Mouse (Mus musculus): ENCODE data around the gene Mok. TPM values are rescaled to one million over a fixed set of nuclear protein-coding genes. Genes with fewer than 3 reads are reported as not detected.

Mok gene
- polyA plus RNA-seq, 1 experiment from 2014 or later, result 14.2 TPM

- no peak for ATAC-seq (ENCODE audit: low read depth)
These were observed 49.7 kb downstream of the Mok start for GRCm38 (mm10) chr12:110791026-110791425.

GRCm38 (mm10) chr12:110790580-110790979, 50.2 kb downstream of the Mok start:
- ATAC-seq (ENCODE audit: low read depth), result no peak
- 81% methylated on average over 4 of the region's 4 CpGs for WGBS
- H3K36me3 ChIP-seq (ENCODE audit: control insufficient read depth, insufficient read depth, low read length), result no peaks in the 10 kb centered on the region

More at GRCm38 (mm10) chr12:110791026-110791425, 49.7 kb downstream of the Mok start:
- Histone ChIP-seq H3K27ac (ENCODE audit: low read depth, low read length) (no peak overlapping the region), H3K9me3 (ENCODE audit: control insufficient read depth, low read length) (no peaks in the 10 kb centered on the region), H3K27me3 (ENCODE audit: control insufficient read depth, insufficient read depth, low read length) (no peaks in the 10 kb centered on the region), H3K36me3 (ENCODE audit: control insufficient read depth, insufficient read depth, low read length) (no peaks in the 10 kb centered on the region), H3K4me1 (ENCODE audit: control insufficient read depth, insufficient read depth, low read length) (no peaks in the 10 kb centered on the region), H3K4me2 (ENCODE audit: low read depth, low read length) (no peak overlapping the region), H3K4me3 (ENCODE audit: low read depth, low read length) (no peak overlapping the region), H3K9ac (replicated peaks; ENCODE audit: low read depth, low read length) (no peak overlapping the region)
- 95% methylated on average over 8 of the region's 8 CpGs for WGBS

GRCm38 (mm10) chr12:110786243-110786642, 54.5 kb downstream of the Mok start:
- 71% methylated on average over 4 of the region's 4 CpGs for WGBS
- Histone ChIP-seq H3K36me3 (ENCODE audit: control insufficient read depth, insufficient read depth, low read length) (no peaks in the 10 kb centered on the region; the same call in 1 of the 2 replicates), H3K9me3 (ENCODE audit: control insufficient read depth, low read length) (no peaks in the 10 kb centered on the region), H3K27me3 (ENCODE audit: control insufficient read depth, insufficient read depth, low read length) (no peaks in the 10 kb centered on the region), H3K4me2 (ENCODE audit: low read depth, low read length) (no peak overlapping the region), H3K4me3 (ENCODE audit: low read depth, low read length) (no peak overlapping the region), H3K9ac (replicated peaks; ENCODE audit: low read depth, low read length) (no peak overlapping the region), H3K4me1 (ENCODE audit: control insufficient read depth, insufficient read depth, low read length) (no peaks in the 10 kb centered on the region), H3K27ac (ENCODE audit: low read depth, low read length) (no peak overlapping the region)
- ATAC-seq (ENCODE audit: low read depth), result no peak

More at GRCm38 (mm10) chr12:110790580-110790979, 50.2 kb downstream of the Mok start:
- H3K4me2 ChIP-seq (ENCODE audit: low read depth, low read length), result no peak overlapping the region
- no peaks in the 10 kb centered on the region for H3K4me1 ChIP-seq (ENCODE audit: control insufficient read depth, insufficient read depth, low read length)
- no peaks in the 10 kb centered on the region for H3K27me3 ChIP-seq (ENCODE audit: control insufficient read depth, insufficient read depth, low read length)
- no peaks in the 10 kb centered on the region for H3K9me3 ChIP-seq (ENCODE audit: control insufficient read depth, low read length)
- H3K27ac ChIP-seq (ENCODE audit: low read depth, low read length), result no peak overlapping the region
- no peak overlapping the region for H3K4me3 ChIP-seq (ENCODE audit: low read depth, low read length)
- no peak overlapping the region for H3K9ac ChIP-seq (replicated peaks; ENCODE audit: low read depth, low read length)

GRCm38 (mm10) chr12:110784211-110784610, 56.5 kb downstream of the Mok start:
- Histone ChIP-seq H3K4me2 (ENCODE audit: low read depth, low read length) (no peak overlapping the region), H3K27me3 (ENCODE audit: control insufficient read depth, insufficient read depth, low read length) (no peaks in the 10 kb centered on the region), H3K4me3 (ENCODE audit: low read depth, low read length) (no peak overlapping the region), H3K9me3 (ENCODE audit: control insufficient read depth, low read length) (no peaks in the 10 kb centered on the region), H3K36me3 (ENCODE audit: control insufficient read depth, insufficient read depth, low read length) (no peaks in the 10 kb centered on the region; the same call in 1 of the 2 replicates), H3K27ac (ENCODE audit: low read depth, low read length) (no peak overlapping the region), H3K4me1 (ENCODE audit: control insufficient read depth, insufficient read depth, low read length) (no peaks in the 10 kb centered on the region), H3K9ac (replicated peaks; ENCODE audit: low read depth, low read length) (no peak overlapping the region)
- no peak for ATAC-seq (ENCODE audit: low read depth)
- 97% methylated on average over 2 of the region's 2 CpGs for WGBS

- ATAC-seq (ENCODE audit: low read depth), result no peak
- H3K4me2 ChIP-seq (ENCODE audit: low read depth, low read length), result no peak overlapping the region
- H3K4me1 ChIP-seq (ENCODE audit: control insufficient read depth, insufficient read depth, low read length), result no peaks in the 10 kb centered on the region
- no peaks in the 10 kb centered on the region for H3K9me3 ChIP-seq (ENCODE audit: control insufficient read depth, low read length)
- H3K27me3 ChIP-seq (ENCODE audit: control insufficient read depth, insufficient read depth, low read length), result no peaks in the 10 kb centered on the region
- no peak overlapping the region for H3K4me3 ChIP-seq (ENCODE audit: low read depth, low read length)
- WGBS, result 90% methylated on average over 1 of the region's 1 CpGs
- H3K36me3 ChIP-seq (ENCODE audit: control insufficient read depth, insufficient read depth, low read length), result no peaks in the 10 kb centered on the region; the same call in 1 of the 2 replicates
- no peak overlapping the region for H3K9ac ChIP-seq (replicated peaks; ENCODE audit: low read depth, low read length)
- no peak overlapping the region for H3K27ac ChIP-seq (ENCODE audit: low read depth, low read length)
These were observed 58.5 kb downstream of the Mok start for GRCm38 (mm10) chr12:110782278-110782677.

GRCm38 (mm10) chr12:110781181-110781580, 59.6 kb downstream of the Mok start:
- Histone ChIP-seq H3K4me1 (ENCODE audit: control insufficient read depth, insufficient read depth, low read length) (no peaks in the 10 kb centered on the region), H3K27me3 (ENCODE audit: control insufficient read depth, insufficient read depth, low read length) (no peaks in the 10 kb centered on the region), H3K4me2 (ENCODE audit: low read depth, low read length) (no peak overlapping the region), H3K4me3 (ENCODE audit: low read depth, low read length) (no peak overlapping the region), H3K27ac (ENCODE audit: low read depth, low read length) (no peak overlapping the region), H3K9ac (replicated peaks; ENCODE audit: low read depth, low read length) (no peak overlapping the region), H3K36me3 (ENCODE audit: control insufficient read depth, insufficient read depth, low read length) (no peaks in the 10 kb centered on the region; the same call in 1 of the 2 replicates), H3K9me3 (ENCODE audit: control insufficient read depth, low read length) (no peaks in the 10 kb centered on the region)
- 71% methylated on average over 8 of the region's 8 CpGs for WGBS
- ATAC-seq (ENCODE audit: low read depth), result peak; percentile 58; the same call in 1 of the 2 replicates

GRCm38 (mm10) chr12:110779296-110779695, 61.4 kb downstream of the Mok start:
- H3K9me3 ChIP-seq (ENCODE audit: control insufficient read depth, low read length), result no peaks in the 10 kb centered on the region
- 90% methylated on average over 7 of the region's 7 CpGs for WGBS
- no peak overlapping the region for H3K27ac ChIP-seq (ENCODE audit: low read depth, low read length)
- no peaks in the 10 kb centered on the region for H3K27me3 ChIP-seq (ENCODE audit: control insufficient read depth, insufficient read depth, low read length)
- ATAC-seq (ENCODE audit: low read depth), result no peak
- no peaks in the 10 kb centered on the region; the same call in 1 of the 2 replicates for H3K36me3 ChIP-seq (ENCODE audit: control insufficient read depth, insufficient read depth, low read length)
- no peak overlapping the region for H3K4me3 ChIP-seq (ENCODE audit: low read depth, low read length)
- H3K4me1 ChIP-seq (ENCODE audit: control insufficient read depth, insufficient read depth, low read length), result peaks cover 3% of the 10 kb centered on the region; the same call in 1 of the 2 replicates
- no peak overlapping the region for H3K9ac ChIP-seq (replicated peaks; ENCODE audit: low read depth, low read length)
- H3K4me2 ChIP-seq (ENCODE audit: low read depth, low read length), result no peak overlapping the region

- H3K27ac ChIP-seq (ENCODE audit: low read depth, low read length), result no peak overlapping the region
- H3K36me3 ChIP-seq (ENCODE audit: control insufficient read depth, insufficient read depth, low read length), result no peaks in the 10 kb centered on the region; the same call in 1 of the 2 replicates
- WGBS, result 77% methylated on average over 5 of the region's 5 CpGs
- no peak overlapping the region for H3K9ac ChIP-seq (replicated peaks; ENCODE audit: low read depth, low read length)
- no peak overlapping the region for H3K4me3 ChIP-seq (ENCODE audit: low read depth, low read length)
- peaks cover 3% of the 10 kb centered on the region; the same call in 1 of the 2 replicates for H3K4me1 ChIP-seq (ENCODE audit: control insufficient read depth, insufficient read depth, low read length)
- H3K9me3 ChIP-seq (ENCODE audit: control insufficient read depth, low read length), result no peaks in the 10 kb centered on the region
- no peak overlapping the region for H3K4me2 ChIP-seq (ENCODE audit: low read depth, low read length)
- ATAC-seq (ENCODE audit: low read depth), result no peak
- H3K27me3 ChIP-seq (ENCODE audit: control insufficient read depth, insufficient read depth, low read length), result no peaks in the 10 kb centered on the region
These were observed 62.9 kb downstream of the Mok start for GRCm38 (mm10) chr12:110777853-110778252.

GRCm38 (mm10) chr12:110775628-110776426, 64.9 kb downstream of the Mok start:
- H3K9ac ChIP-seq (replicated peaks; ENCODE audit: low read depth, low read length), result no peak overlapping the region
- H3K4me3 ChIP-seq (ENCODE audit: low read depth, low read length), result no peak overlapping the region
- no peak for ATAC-seq (ENCODE audit: low read depth)
- H3K27ac ChIP-seq (ENCODE audit: low read depth, low read length), result no peak overlapping the region
- peaks cover 3% of the 10 kb centered on the region; the same call in 1 of the 2 replicates for H3K4me1 ChIP-seq (ENCODE audit: control insufficient read depth, insufficient read depth, low read length)
- H3K36me3 ChIP-seq (ENCODE audit: control insufficient read depth, insufficient read depth, low read length), result no peaks in the 10 kb centered on the region
- no peaks in the 10 kb centered on the region for H3K9me3 ChIP-seq (ENCODE audit: control insufficient read depth, low read length)
- 74% methylated on average over 5 of the region's 5 CpGs for WGBS
- no peaks in the 10 kb centered on the region for H3K27me3 ChIP-seq (ENCODE audit: control insufficient read depth, insufficient read depth, low read length)
- no peak overlapping the region for H3K4me2 ChIP-seq (ENCODE audit: low read depth, low read length)
